Mouse (Mus musculus) MEL (cell line): ENCODE results near the gene Emg1. TPM values are rescaled to one million over a fixed set of nuclear protein-coding genes. Genes with fewer than 3 reads are reported as not detected.

Experiments used
- DNase-seq: peaks from one replicate; pipeline ENCODE4 v3.0.0; 2011; ENCODE audit warnings: low read depth, low spot score
- H3K27ac ChIP-seq: 2 replicates; pipeline ENCODE4 v1.5.1; 2012; ENCODE audit warnings: low read depth, mild to moderate bottlenecking, control low read depth, low read length, moderate library complexity; ENCODE audit not compliant: control insufficient read depth
- H3K27me3 ChIP-seq, 2 experiments: fragments of 150-350 bp in 1 of 2; sonication (generic) in 1 of 2; 2 replicates each; pipeline ENCODE4 v1.6.1; 2012; ENCODE audit warnings: low read length in 2 of 2, mild to moderate bottlenecking in 2 of 2, improper control_type of control experiment in 1 of 2, moderate library complexity in 1 of 2; ENCODE audit not compliant: insufficient read depth in 2 of 2, control insufficient read depth in 1 of 2
- H3K36me3 ChIP-seq, 2 experiments: 2 replicates each; pipeline ENCODE4 v1.6.1; 2012 to 2014; ENCODE audit warnings: low read length in 2 of 2, improper control_type of control experiment in 1 of 2, inconsistent platforms in 1 of 2, mild to moderate bottlenecking in 1 of 2; ENCODE audit not compliant: insufficient read depth in 2 of 2, control insufficient read depth in 1 of 2
- H3K4me1 ChIP-seq, 2 experiments: fragments of 150-350 bp in 1 of 2; sonication (generic) in 1 of 2; 2 replicates each; pipeline ENCODE4 v1.6.1; 2012; ENCODE audit warnings: low read length in 2 of 2, improper control_type of control experiment in 1 of 2, mild to moderate bottlenecking in 1 of 2; ENCODE audit not compliant: insufficient read depth in 2 of 2, control insufficient read depth in 1 of 2
- H3K4me3 ChIP-seq, 2 experiments: fragments of 150-350 bp in 1 of 2; sonication (generic) in 1 of 2; 2 replicates each; pipeline ENCODE4 v1.5.1; 2012; ENCODE audit warnings: low read depth in 2 of 2, low read length in 2 of 2, mild to moderate bottlenecking in 2 of 2, moderate library complexity in 2 of 2, control low read depth in 1 of 2, improper control_type of control experiment in 1 of 2; ENCODE audit not compliant: control insufficient read depth in 1 of 2, insufficient read depth in 1 of 2
- H3K79me2 ChIP-seq: 2 replicates; pipeline ENCODE4 v1.6.1; 2012; ENCODE audit warnings: mild to moderate bottlenecking, low read length, moderate library complexity; ENCODE audit not compliant: control insufficient read depth, poor library complexity, insufficient read depth
- H3K9ac ChIP-seq: 2 replicates; pipeline ENCODE4 v1.6.1; 2012; ENCODE audit warnings: low read depth, mild to moderate bottlenecking, control low read depth, low read length, moderate library complexity; ENCODE audit not compliant: control insufficient read depth, poor library complexity, severe bottlenecking
- H3K9me3 ChIP-seq: fragments of 150-350 bp; sonication (generic); replicated peaks from 2 replicates; pipeline ENCODE4 v1.6.1; 2012; ENCODE audit warnings: mild to moderate bottlenecking, low read length, improper control_type of control experiment, moderate library complexity; ENCODE audit not compliant: insufficient read depth
- BHLHE40 ChIP-seq: IDR thresholded peaks from 2 replicates; pipeline ENCODE4 v1.6.1; 2012; ENCODE audit warnings: low read depth, mild to moderate bottlenecking, inconsistent platforms, low read length, improper control_type of control experiment, borderline replicate concordance
- CHD1 ChIP-seq: IDR thresholded peaks from 2 replicates; pipeline ENCODE4 v1.6.1; 2012; ENCODE audit warnings: low read depth, mild to moderate bottlenecking, inconsistent platforms, low read length, improper control_type of control experiment
- CHD2 ChIP-seq: IDR thresholded peaks from 2 replicates; pipeline ENCODE4 v1.6.1; 2011; ENCODE audit warnings: low read length, improper control_type of control experiment
- E2F4 ChIP-seq: IDR thresholded peaks from 2 replicates; pipeline ENCODE4 v1.6.1; 2011; ENCODE audit warnings: low read depth, low read length, improper control_type of control experiment, borderline replicate concordance
- EP300 ChIP-seq, 2 experiments: IDR thresholded peaks; 2 replicates each; pipeline ENCODE4 v1.6.1; 2011; ENCODE audit warnings: improper control_type of control experiment in 2 of 2, low read length in 2 of 2, low read depth in 1 of 2, mild to moderate bottlenecking in 1 of 2
- ETS1 ChIP-seq: IDR thresholded peaks from 2 replicates; pipeline ENCODE4 v1.6.1; 2012; ENCODE audit warnings: low read depth, mild to moderate bottlenecking, inconsistent platforms, low read length, improper control_type of control experiment, moderate library complexity
- GABPA ChIP-seq: IDR thresholded peaks from 2 replicates; pipeline ENCODE4 v1.6.1; 2012; ENCODE audit warnings: low read depth, mild to moderate bottlenecking, inconsistent platforms, low read length, improper control_type of control experiment, moderate library complexity
- HCFC1 ChIP-seq: IDR thresholded peaks from 2 replicates; pipeline ENCODE4 v1.6.1; 2012; ENCODE audit warnings: low read depth, mild to moderate bottlenecking, inconsistent platforms, low read length, improper control_type of control experiment, moderate library complexity
- MAFK ChIP-seq: IDR thresholded peaks from 2 replicates; pipeline ENCODE4 v1.6.1; 2011; ENCODE audit warnings: low read depth, mild to moderate bottlenecking, low read length, improper control_type of control experiment, borderline replicate concordance
- MAX ChIP-seq: IDR thresholded peaks from 2 replicates; pipeline ENCODE4 v1.6.1; 2011; ENCODE audit warnings: low read length, improper control_type of control experiment
- MAZ ChIP-seq: IDR thresholded peaks from 2 replicates; pipeline ENCODE4 v1.6.1; 2012; ENCODE audit warnings: low read depth, mild to moderate bottlenecking, inconsistent platforms, low read length, improper control_type of control experiment
- MEF2A ChIP-seq: IDR thresholded peaks from 2 replicates; pipeline ENCODE4 v1.6.1; 2014; ENCODE audit warnings: low read depth, mild to moderate bottlenecking, inconsistent platforms, low read length, improper control_type of control experiment; ENCODE audit not compliant: poor library complexity, insufficient replicate concordance, severe bottlenecking; ENCODE audit errors: extremely low read depth
- MXI1 ChIP-seq: IDR thresholded peaks from 2 replicates; pipeline ENCODE4 v1.6.1; 2011; ENCODE audit warnings: mild to moderate bottlenecking, low read depth, low read length, improper control_type of control experiment
- MYB ChIP-seq: IDR thresholded peaks from 2 replicates; pipeline ENCODE4 v1.6.1; 2011; ENCODE audit warnings: mild to moderate bottlenecking, low read depth, low read length, improper control_type of control experiment
- MYC ChIP-seq: IDR thresholded peaks from 2 replicates; pipeline ENCODE4 v1.6.1; 2011; ENCODE audit warnings: low read depth, mild to moderate bottlenecking, low read length, improper control_type of control experiment, moderate library complexity
- NRF1 ChIP-seq: IDR thresholded peaks from 2 replicates; pipeline ENCODE4 v1.6.1; 2014; ENCODE audit warnings: low read depth, mild to moderate bottlenecking, inconsistent platforms, low read length, improper control_type of control experiment, moderate library complexity; ENCODE audit not compliant: poor library complexity, insufficient read depth, severe bottlenecking
- POLR2A ChIP-seq, 2 experiments: IDR thresholded peaks; 2 replicates each; pipeline ENCODE4 v1.6.1; 2011 to 2012; ENCODE audit warnings: low read length in 2 of 2, mild to moderate bottlenecking in 2 of 2, control low read depth in 1 of 2, improper control_type of control experiment in 1 of 2, low read depth in 1 of 2, moderate library complexity in 1 of 2; ENCODE audit not compliant: control insufficient read depth in 1 of 2, insufficient read depth in 1 of 2, poor library complexity in 1 of 2
- POLR2AphosphoS2 ChIP-seq: IDR thresholded peaks from 2 replicates; pipeline ENCODE4 v1.6.1; 2011; ENCODE audit warnings: low read length, improper control_type of control experiment
- POLR2AphosphoS5 ChIP-seq: IDR thresholded peaks from 2 replicates; pipeline ENCODE4 v1.6.1; 2012; ENCODE audit warnings: low read depth, borderline replicate concordance, mild to moderate bottlenecking, inconsistent platforms, low read length, moderate library complexity, mixed read lengths
- SIN3A ChIP-seq: IDR thresholded peaks from 2 replicates; pipeline ENCODE4 v1.6.1; 2012; ENCODE audit warnings: low read length, improper control_type of control experiment, inconsistent platforms
- TAL1 ChIP-seq: IDR thresholded peaks from 2 replicates; pipeline ENCODE4 v1.6.1; 2012; ENCODE audit warnings: mild to moderate bottlenecking, inconsistent platforms, low read length, moderate library complexity, mixed read lengths
- TCF12 ChIP-seq: IDR thresholded peaks from 2 replicates; pipeline ENCODE4 v1.6.1; 2014; ENCODE audit warnings: low read depth, mild to moderate bottlenecking, inconsistent platforms, low read length, improper control_type of control experiment, moderate library complexity
- UBTF ChIP-seq: IDR thresholded peaks from 2 replicates; pipeline ENCODE4 v1.6.1; 2012; ENCODE audit warnings: low read depth, mild to moderate bottlenecking, inconsistent platforms, low read length, improper control_type of control experiment, moderate library complexity, borderline replicate concordance; ENCODE audit not compliant: insufficient read depth
- USF1 ChIP-seq: IDR thresholded peaks from 2 replicates; pipeline ENCODE4 v1.6.1; 2014; ENCODE audit warnings: low read depth, mild to moderate bottlenecking, inconsistent platforms, low read length, improper control_type of control experiment, moderate library complexity
- USF2 ChIP-seq, 2 experiments: IDR thresholded peaks; 2 replicates each; pipeline ENCODE4 v1.6.1; 2011 to 2012; ENCODE audit warnings: improper control_type of control experiment in 2 of 2, low read length in 2 of 2, borderline replicate concordance in 1 of 2, inconsistent platforms in 1 of 2, low read depth in 1 of 2, mild to moderate bottlenecking in 1 of 2; ENCODE audit not compliant: insufficient read depth in 1 of 2
- ZKSCAN1 ChIP-seq: IDR thresholded peaks from 2 replicates; pipeline ENCODE4 v1.6.1; 2012; ENCODE audit warnings: low read depth, mild to moderate bottlenecking, inconsistent platforms, low read length, improper control_type of control experiment, moderate library complexity
- ZNF384 ChIP-seq: IDR thresholded peaks from 2 replicates; pipeline ENCODE4 v1.6.1; 2012; ENCODE audit warnings: low read depth, mild to moderate bottlenecking, inconsistent platforms, low read length, improper control_type of control experiment
- polyA plus RNA-seq, 2 experiments: library from polyadenylated mRNA; stranded (reverse) in 1 of 2; unstranded in 1 of 2; fragments of >175 nt in 1 of 2; fragments of >200 nt in 1 of 2; gene quantifications; 2 replicates each; pipeline versions ENCODE4 v1.2.1 to v1.2.4; 2012; ENCODE audit warnings: low replicate concordance in 2 of 2, low read depth in 1 of 2; ENCODE audit not compliant: insufficient read length in 2 of 2, insufficient read depth in 1 of 2, missing spikeins in 1 of 2
- total RNA-seq: library from RNA; depleted of rRNA; stranded (reverse); fragments of 300-350 nt; gene quantifications from 2 replicates; pipeline ENCODE4 v1.2.3, GENCODE M21; 2012

Gene Emg1
- total and polyA plus RNA-seq, 3 experiments = 346 to 391 TPM; not detected in 1

GRCm38 (mm10) chr6:124741842-124742241 lies 29.9 kb upstream of the Emg1 start:
- no peaks in the 10 kb centered on the region for H3K27me3 ChIP-seq
- peak overlapping the region; percentile 10 to 18; a peak in 3 of 4 replicates for H3K4me3 ChIP-seq
- peak overlapping the region; percentile 96 for H3K27ac ChIP-seq
- H3K9ac ChIP-seq = peak overlapping the region; percentile 72
- peaks cover 0 to 12% of the 10 kb centered on the region in 2 experiments; a peak in 2 of 4 replicates for H3K36me3 ChIP-seq
- peak; percentile 15; the same call in 1 of the 2 replicates for TF ChIP-seq MXI1
- TF ChIP-seq NRF1 = no peak
- no peak for DNase-seq
- no peaks in the 10 kb centered on the region for H3K9me3 ChIP-seq
- H3K4me1 ChIP-seq = peaks cover 2 to 13% of the 10 kb centered on the region in 2 experiments; a peak in 3 of 4 replicates
- H3K79me2 ChIP-seq = peaks cover 1% of the 10 kb centered on the region; the same call in 1 of the 2 replicates

- H3K9me3 ChIP-seq = no peaks in the 10 kb centered on the region
- peak; percentile 99 for DNase-seq
- H3K27ac ChIP-seq = peak within 1 kb of the TSS; percentile 96
- peak within 1 kb of the TSS; percentile 28 to 68 for H3K4me3 ChIP-seq
- H3K36me3 ChIP-seq = peaks cover 0 to 12% of the 10 kb centered on the region in 2 experiments; a peak in 2 of 4 replicates
- H3K4me1 ChIP-seq = peaks cover 2 to 13% of the 10 kb centered on the region in 2 experiments; a peak in 3 of 4 replicates
- peak within 1 kb of the TSS; percentile 72 for H3K9ac ChIP-seq
- H3K27me3 ChIP-seq = no peaks in the 10 kb centered on the region
- peaks cover 1% of the 10 kb centered on the region; the same call in 1 of the 2 replicates for H3K79me2 ChIP-seq
- peak; percentile 91 for TF ChIP-seq SIN3A
- TF ChIP-seq ZNF384 = peak; percentile 99
- no peak for TF ChIP-seq MYB
- peak; percentile 84 for TF ChIP-seq HCFC1
- TF ChIP-seq GABPA = no peak
- TF ChIP-seq USF1 = no peak
- TF ChIP-seq MAX = 0 out of 2 replicates have a peak, but pooled peaks have one; percentile 36
- peak; percentile 93 for TF ChIP-seq CHD2
- TF ChIP-seq EP300 (IDR thresholded peaks at IDR 0.05; ENCODE audit: low read depth in 1 of 2, low read length in 2 of 2) = peak in 1 of 2 experiments; percentile 59; a peak in 2 of 4 replicates
- peak; percentile 38 for TF ChIP-seq TCF12
- no peak for TF ChIP-seq TAL1
- peak; percentile 100; the same call in 1 of the 2 replicates for TF ChIP-seq POLR2AphosphoS5
- peak; percentile 100 for TF ChIP-seq POLR2A (IDR thresholded peaks at IDR 0.05; ENCODE audit: control insufficient read depth in 1 of 2, insufficient read depth in 1 of 2, low read depth in 1 of 2, low read length in 2 of 2, poor library complexity in 1 of 2)
- TF ChIP-seq E2F4 = no peak
- TF ChIP-seq BHLHE40 = no peak
- TF ChIP-seq UBTF = peak; percentile 97; the same call in 1 of the 2 replicates
- peak; percentile 67; the same call in 1 of the 2 replicates for TF ChIP-seq ZKSCAN1
- TF ChIP-seq ETS1 = peak; percentile 98
- no peak for TF ChIP-seq NRF1
- peak; percentile 70; the same call in 1 of the 2 replicates for TF ChIP-seq MEF2A
- peak; percentile 100 for TF ChIP-seq POLR2AphosphoS2
- TF ChIP-seq USF2 (IDR thresholded peaks at IDR 0.05; ENCODE audit: borderline replicate concordance in 1 of 2, insufficient read depth in 1 of 2, low read depth in 1 of 2, low read length in 2 of 2) = no peak
- no peak for TF ChIP-seq CHD1
- peak; percentile 87; the same call in 1 of the 2 replicates for TF ChIP-seq MAZ
- no peak for TF ChIP-seq MAFK
- peak; percentile 67; the same call in 1 of the 2 replicates for TF ChIP-seq MYC
Measured at GRCm38 (mm10) chr6:124740888-124741761, 29.1 kb upstream of the Emg1 start, which contains the start of gene Grcc10. Gene Grcc10 (minus strand): TSS chr6:124741374.
